Mouse (Mus musculus): ENCODE results near the gene Gm49368. TPM values are rescaled to one million over a fixed set of nuclear protein-coding genes. Genes with fewer than 3 reads are reported as not detected.
A peak's percentile ranks its signal among the peaks of the same experiment; 100 is the strongest.

Gene Gm49368
- polyA plus RNA-seq, 1 experiment: not detected

- no peaks in the 10 kb centered on the region for H3K36me3 ChIP-seq (ENCODE audit: control insufficient read depth, insufficient read depth)
- no peaks in the 10 kb centered on the region for H3K27me3 ChIP-seq (ENCODE audit: control insufficient read depth, insufficient read depth, insufficient read length)
- no peak overlapping the region for H3ac ChIP-seq (ENCODE audit: control insufficient read depth, insufficient read length, low read depth)
- H3K4me3 ChIP-seq (ENCODE audit: insufficient read depth, poor library complexity, severe bottlenecking): no peak overlapping the region
- no peaks in the 10 kb centered on the region for H3K79me2 ChIP-seq (ENCODE audit: control insufficient read depth, insufficient read depth)
- no peaks in the 10 kb centered on the region for H3K79me3 ChIP-seq (ENCODE audit: low read depth)
- no peak for TF ChIP-seq CEBPB (IDR thresholded peaks at IDR 0.05; ENCODE audit: low read depth)
- TF ChIP-seq FOSL1 (IDR thresholded peaks at IDR 0.05; ENCODE audit: insufficient read depth, low read length, poor library complexity, severe bottlenecking): no peak
- TF ChIP-seq MYOG (IDR thresholded peaks at IDR 0.05; ENCODE audit: control insufficient read depth, extremely low read depth, insufficient read length): no peak
- no peak for TF ChIP-seq USF1 (IDR thresholded peaks at IDR 0.05; ENCODE audit: low read depth)
- TF ChIP-seq MYOD1 (IDR thresholded peaks at IDR 0.05; ENCODE audit: control insufficient read depth, insufficient read length, low read depth): no peak
- TF ChIP-seq CTCF (IDR thresholded peaks at IDR 0.05; ENCODE audit: control insufficient read depth, insufficient read depth, insufficient read length): no peak
- no peak for TF ChIP-seq MAX (IDR thresholded peaks at IDR 0.05)
Observed at GRCm38 (mm10) chr7:128022974-128023373, 39.5 kb upstream of the Gm49368 start.

DNA sequence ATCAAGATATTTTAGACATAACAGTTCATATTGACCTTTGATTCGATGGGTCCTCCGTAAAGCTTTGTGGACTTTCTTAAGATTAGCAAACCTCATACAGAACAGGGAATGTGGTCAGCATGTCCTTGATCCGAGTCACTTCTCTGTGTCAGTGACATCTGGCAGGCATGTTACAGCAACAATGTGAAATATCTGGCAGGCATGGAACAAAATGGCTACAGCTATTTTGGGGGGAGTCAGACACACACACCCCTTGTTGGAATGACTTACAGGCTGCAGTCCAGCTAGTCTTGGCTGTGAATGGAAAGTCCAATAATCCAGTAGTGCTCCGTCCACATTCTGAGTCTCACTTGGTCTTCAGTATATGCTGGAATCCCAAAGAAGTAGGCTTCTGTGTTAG, 38.9 kb upstream of the Gm49368 start:
- no peak overlapping the region for H3ac ChIP-seq (ENCODE audit: control insufficient read depth, insufficient read length, low read depth)
- H3K79me3 ChIP-seq (ENCODE audit: low read depth): no peaks in the 10 kb centered on the region
- no peaks in the 10 kb centered on the region for H3K36me3 ChIP-seq (ENCODE audit: control insufficient read depth, insufficient read depth)
- H3K4me3 ChIP-seq (ENCODE audit: insufficient read depth, poor library complexity, severe bottlenecking): no peak overlapping the region
- H3K27me3 ChIP-seq (ENCODE audit: control insufficient read depth, insufficient read depth, insufficient read length): no peaks in the 10 kb centered on the region
- no peak for TF ChIP-seq USF1 (IDR thresholded peaks at IDR 0.05; ENCODE audit: low read depth)
- TF ChIP-seq MYOD1 (IDR thresholded peaks at IDR 0.05; ENCODE audit: control insufficient read depth, insufficient read length, low read depth): no peak
- no peak for TF ChIP-seq MYOG (IDR thresholded peaks at IDR 0.05; ENCODE audit: control insufficient read depth, extremely low read depth, insufficient read length)
- TF ChIP-seq FOSL1 (IDR thresholded peaks at IDR 0.05; ENCODE audit: insufficient read depth, low read length, poor library complexity, severe bottlenecking): no peak
- TF ChIP-seq CEBPB (IDR thresholded peaks at IDR 0.05; ENCODE audit: low read depth): no peak
- H3K79me2 ChIP-seq (ENCODE audit: control insufficient read depth, insufficient read depth): no peaks in the 10 kb centered on the region

GRCm38 (mm10) chr7:128024364-128024763, 38.1 kb upstream of the Gm49368 start:
- H3K79me3 ChIP-seq (ENCODE audit: low read depth): no peaks in the 10 kb centered on the region
- no peak overlapping the region for H3K4me3 ChIP-seq (ENCODE audit: insufficient read depth, poor library complexity, severe bottlenecking)
- no peaks in the 10 kb centered on the region for H3K36me3 ChIP-seq (ENCODE audit: control insufficient read depth, insufficient read depth)
- no peak overlapping the region for H3ac ChIP-seq (ENCODE audit: control insufficient read depth, insufficient read length, low read depth)
- TF ChIP-seq CEBPB (IDR thresholded peaks at IDR 0.05; ENCODE audit: low read depth) (no peak), CTCF (IDR thresholded peaks at IDR 0.05; ENCODE audit: control insufficient read depth, insufficient read depth, insufficient read length) (no peak), MAX (IDR thresholded peaks at IDR 0.05) (no peak), MYOG (IDR thresholded peaks at IDR 0.05; ENCODE audit: control insufficient read depth, extremely low read depth, insufficient read length) (no peak), MYOD1 (IDR thresholded peaks at IDR 0.05; ENCODE audit: control insufficient read depth, insufficient read length, low read depth) (no peak), USF1 (IDR thresholded peaks at IDR 0.05; ENCODE audit: low read depth) (no peak), FOSL1 (IDR thresholded peaks at IDR 0.05; ENCODE audit: insufficient read depth, low read length, poor library complexity, severe bottlenecking) (no peak)
- no peaks in the 10 kb centered on the region for H3K27me3 ChIP-seq (ENCODE audit: control insufficient read depth, insufficient read depth, insufficient read length)
- H3K79me2 ChIP-seq (ENCODE audit: control insufficient read depth, insufficient read depth): no peaks in the 10 kb centered on the region

GRCm38 (mm10) chr7:128024932-128025331, 37.6 kb upstream of the Gm49368 start:
- H3K27me3 ChIP-seq (ENCODE audit: control insufficient read depth, insufficient read depth, insufficient read length): no peaks in the 10 kb centered on the region
- no peak overlapping the region for H3K4me3 ChIP-seq (ENCODE audit: insufficient read depth, poor library complexity, severe bottlenecking)
- no peaks in the 10 kb centered on the region for H3K79me3 ChIP-seq (ENCODE audit: low read depth)
- H3ac ChIP-seq (ENCODE audit: control insufficient read depth, insufficient read length, low read depth): no peak overlapping the region
- H3K79me2 ChIP-seq (ENCODE audit: control insufficient read depth, insufficient read depth): no peaks in the 10 kb centered on the region
- no peak for TF ChIP-seq MYOD1 (IDR thresholded peaks at IDR 0.05; ENCODE audit: control insufficient read depth, insufficient read length, low read depth)
- peak; percentile 65 for TF ChIP-seq USF1 (IDR thresholded peaks at IDR 0.05; ENCODE audit: low read depth)
- no peaks in the 10 kb centered on the region for H3K36me3 ChIP-seq (ENCODE audit: control insufficient read depth, insufficient read depth)

DNA sequence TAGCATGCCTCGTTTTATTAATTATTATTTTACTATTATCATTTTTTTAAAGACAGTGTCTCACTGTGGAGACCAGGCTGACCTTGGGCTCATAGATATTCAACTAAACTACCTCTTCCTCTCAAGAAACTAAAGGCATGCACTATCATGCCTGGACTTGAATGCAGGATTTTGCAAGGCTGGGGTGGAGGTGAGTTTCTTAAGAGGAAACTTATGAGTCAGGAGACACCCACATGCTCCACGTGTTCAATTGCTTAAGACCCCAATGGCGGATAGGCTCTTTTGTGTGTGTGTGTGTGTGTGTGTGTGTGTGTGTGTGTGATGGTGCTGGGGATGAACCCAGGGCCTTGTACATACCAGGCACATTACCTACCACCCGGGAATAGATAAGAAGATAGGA, 37.1 kb upstream of the Gm49368 start:
- H3ac ChIP-seq (ENCODE audit: control insufficient read depth, insufficient read length, low read depth): no peak overlapping the region
- H3K79me2 ChIP-seq (ENCODE audit: control insufficient read depth, insufficient read depth): no peaks in the 10 kb centered on the region
- no peaks in the 10 kb centered on the region for H3K79me3 ChIP-seq (ENCODE audit: low read depth)
- no peaks in the 10 kb centered on the region for H3K27me3 ChIP-seq (ENCODE audit: control insufficient read depth, insufficient read depth, insufficient read length)
- H3K36me3 ChIP-seq (ENCODE audit: control insufficient read depth, insufficient read depth): no peaks in the 10 kb centered on the region
- H3K4me3 ChIP-seq (ENCODE audit: insufficient read depth, poor library complexity, severe bottlenecking): no peak overlapping the region
- TF ChIP-seq USF1 (IDR thresholded peaks at IDR 0.05; ENCODE audit: low read depth) (peak; percentile 42), CEBPB (IDR thresholded peaks at IDR 0.05; ENCODE audit: low read depth) (no peak)

DNA sequence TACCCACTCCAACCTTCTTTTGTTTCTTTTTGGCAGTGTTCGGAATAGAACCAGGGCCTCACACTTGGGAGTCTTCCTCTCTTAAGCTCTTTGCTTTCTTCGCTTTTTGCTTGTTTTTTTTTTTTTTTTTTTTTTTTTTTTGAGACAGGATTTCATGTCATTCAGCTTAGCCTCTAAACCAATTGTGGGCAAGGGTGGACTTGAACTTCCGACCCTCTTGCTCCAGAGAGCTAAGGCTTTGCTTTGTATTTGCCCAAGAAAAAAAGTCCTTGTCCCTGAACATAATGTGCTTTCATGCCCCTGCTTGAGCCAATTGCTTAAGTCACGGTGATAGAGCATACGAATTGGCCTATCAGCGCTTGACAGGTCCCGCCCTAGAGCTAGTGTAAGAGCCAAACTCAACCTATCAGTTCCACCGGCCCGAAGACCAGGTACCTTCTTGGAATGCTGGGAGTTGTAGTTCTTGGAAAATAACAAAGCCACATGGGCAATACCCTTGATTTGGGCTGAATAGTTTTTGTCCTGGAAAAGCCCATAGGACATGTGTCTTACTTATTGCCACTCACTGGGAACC, 31.0 kb upstream of the Gm49368 start:
- no peaks in the 10 kb centered on the region for H3K27me3 ChIP-seq (ENCODE audit: control insufficient read depth, insufficient read depth, insufficient read length)
- no peaks in the 10 kb centered on the region for H3K36me3 ChIP-seq (ENCODE audit: control insufficient read depth, insufficient read depth)
- no peaks in the 10 kb centered on the region for H3K79me2 ChIP-seq (ENCODE audit: control insufficient read depth, insufficient read depth)
- TF ChIP-seq MAX (IDR thresholded peaks at IDR 0.05): no peak
- TF ChIP-seq MYOG (IDR thresholded peaks at IDR 0.05; ENCODE audit: control insufficient read depth, extremely low read depth, insufficient read length): no peak
- no peak overlapping the region for H3ac ChIP-seq (ENCODE audit: control insufficient read depth, insufficient read length, low read depth)
- H3K4me3 ChIP-seq (ENCODE audit: insufficient read depth, poor library complexity, severe bottlenecking): no peak overlapping the region
- no peaks in the 10 kb centered on the region for H3K79me3 ChIP-seq (ENCODE audit: low read depth)

All from C2C12 (cell line).